ENCODE assay signal across 9 mouse cellular contexts in the genomic region with DNA sequence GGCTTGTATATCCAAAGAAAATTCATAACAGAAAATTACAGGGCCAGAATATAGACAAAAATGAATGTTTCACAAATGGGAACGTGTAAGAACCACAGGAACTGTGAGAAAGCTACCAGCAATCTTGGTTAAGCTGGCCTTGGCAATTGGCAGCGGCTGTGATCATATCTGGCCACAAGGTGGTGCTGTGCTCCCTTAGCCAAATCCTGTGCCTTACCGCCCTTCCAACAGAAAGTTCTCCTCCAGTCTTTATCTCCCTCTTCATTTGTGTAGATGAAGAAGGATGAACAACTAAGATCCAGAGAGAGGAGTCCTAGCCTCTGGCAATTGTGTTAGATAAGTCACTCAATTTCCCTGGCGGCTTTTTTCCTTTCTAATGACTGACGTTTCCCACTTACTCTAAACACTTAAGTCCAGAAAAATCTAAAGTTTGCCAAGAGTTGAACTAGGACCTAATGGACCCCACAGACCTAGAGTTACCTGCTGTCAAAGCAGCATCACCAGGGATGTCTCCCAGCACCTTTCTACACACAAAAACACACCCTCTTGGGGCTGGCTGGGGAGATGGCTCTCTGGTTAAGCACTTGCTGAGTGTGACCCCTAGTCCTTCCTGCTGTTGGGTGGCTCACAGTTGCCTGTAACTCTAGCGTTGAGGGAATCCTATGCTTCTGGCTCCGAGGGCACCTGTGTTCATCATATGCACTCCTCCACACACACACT. TPM values are rescaled to one million over a fixed set of nuclear protein-coding genes. Genes with fewer than 3 reads are reported as not detected.
DNase-seq lines count a peak whose midpoint lies in the region; ATAC-seq and TF ChIP-seq lines count a peak whose summit lies in the region.
"Had no signal": no experiment of that assay in that cellular context is flagged by ENCODE, and none has a peak within 500 bp of the region (broad histone marks: within the 10 kb centered on the region; RNA-seq: fewer than 3 reads in every experiment).

No protein-coding gene starts in this region.

- no peak for TF ChIP-seq CTCF in thymus, adult 2 months (IDR thresholded peaks at IDR 0.05; ENCODE audit: borderline replicate concordance, control insufficient read depth, extremely low read depth, insufficient read depth, low read length, poor library complexity)
- TF ChIP-seq CTCF in bone marrow, adult 2 months (IDR thresholded peaks at IDR 0.05; ENCODE audit: control insufficient read depth, insufficient read depth, low read length): peak; percentile 90

- H3ac ChIP-seq in myocyte (ENCODE audit: control insufficient read depth, insufficient read length): no peak overlapping the region

- no peaks in the 10 kb centered on the region for H3K36me3 ChIP-seq in thymus, adult 2 months (ENCODE audit: control insufficient read depth, insufficient read depth, low read length)
- H3K36me3 ChIP-seq in myocyte (ENCODE audit: control insufficient read depth, insufficient read depth): peaks cover 14% of the 10 kb centered on the region

- intact Hi-C loops in heart, postnatal 36 days (cut with DNase I): loop anchor here (1.0 kb wide), 3 partner anchors 32 to 351 kb away; a partner anchor contains a TSS
- intact Hi-C loops in left cerebral cortex, postnatal 14 days (cut with DNase I): loop anchor here (2.0 kb wide), 2 partner anchors 79 to 351 kb away; a partner anchor contains a TSS

- no peaks in the 10 kb centered on the region for H3K79me2 ChIP-seq in myocyte (ENCODE audit: control insufficient read depth, insufficient read depth)

- ATAC-seq in erythroid progenitor cell, adult 5-6 weeks (replicated peaks; ENCODE audit: low FRiP score, poor library complexity, severe bottlenecking): peak; percentile 82

- WGBS in thymus, adult 2 months: 59% methylated on average over 7 of the region's 7 CpGs
- 40% methylated on average over 7 of the region's 7 CpGs for WGBS in bone marrow, adult 2 months

- no peaks in the 10 kb centered on the region for H3K4me1 ChIP-seq in thymus, adult 2 months (replicated peaks; ENCODE audit: control insufficient read depth, insufficient read depth, low read length)
- peaks cover 1% of the 10 kb centered on the region for H3K4me1 ChIP-seq in bone marrow, adult 2 months (ENCODE audit: control insufficient read depth, insufficient read depth, low read length)

- no peak for TF ChIP-seq POLR2A in thymus, adult 2 months (IDR thresholded peaks at IDR 0.05; ENCODE audit: control insufficient read depth, extremely low read depth, insufficient read depth, low read length, poor library complexity)
- TF ChIP-seq POLR2A in bone marrow, adult 2 months (IDR thresholded peaks at IDR 0.05; ENCODE audit: borderline replicate concordance, control insufficient read depth, low read depth, low read length): no peak
- no peak for TF ChIP-seq POLR2A in myocyte (IDR thresholded peaks at IDR 0.05; ENCODE audit: insufficient read length, low read depth)

- H3K27me3 ChIP-seq in thymus, adult 2 months (ENCODE audit: control insufficient read depth, insufficient read depth, low read length): no peaks in the 10 kb centered on the region
- no peaks in the 10 kb centered on the region for H3K27me3 ChIP-seq in myocyte (ENCODE audit: control insufficient read depth, insufficient read depth, insufficient read length)
- H3K27me3 ChIP-seq: limb, embryonic 12.5 days had no signal

- DNase-seq in thymus, adult 2 months: peak; percentile 17
- no peak for DNase-seq in thymus, adult 18-20 months
- peak; percentile 72 to 75 for DNase-seq in heart, postnatal 36 days
- peak; percentile 72 to 78 for DNase-seq in left cerebral cortex, postnatal 14 days (ENCODE audit: low spot score in 2 of 2)
- peak; percentile 63 for DNase-seq in thymus, postnatal 4 days

- no peak overlapping the region for H3K27ac ChIP-seq in thymus, adult 2 months (ENCODE audit: control insufficient read depth, insufficient read depth, low read length)
- peak overlapping the region; percentile 34; the same call in 1 of the 2 replicates for H3K27ac ChIP-seq in bone marrow, adult 2 months (ENCODE audit: control insufficient read depth, insufficient read depth, low read depth, low read length, poor library complexity)
- H3K27ac ChIP-seq: limb, embryonic 12.5 days had no signal

- no peak overlapping the region for H3K4me3 ChIP-seq in thymus, adult 2 months (ENCODE audit: control insufficient read depth, insufficient read depth, low read length)
- H3K4me3 ChIP-seq in bone marrow, adult 2 months (replicated peaks; ENCODE audit: control insufficient read depth, low read depth, low read length): no peak overlapping the region
- H3K4me3 ChIP-seq in myocyte: no peak overlapping the region
- H3K4me3 ChIP-seq: limb, embryonic 12.5 days had no signal

- peak overlapping the region; percentile 65 for H3K4me2 ChIP-seq in myocyte (ENCODE audit: low read depth)
- H3K4me2 ChIP-seq: limb, embryonic 12.5 days had no signal

TF ChIP-seq in myocyte, 11 proteins besides CTCF, POLR2A, EP300 and RAD21:
- TF ChIP-seq TCF3 (IDR thresholded peaks at IDR 0.05; ENCODE audit: insufficient read length, low read depth) (no peak), SRF (IDR thresholded peaks at IDR 0.05; ENCODE audit: control insufficient read depth, insufficient read length, low read depth) (no peak), REST (IDR thresholded peaks at IDR 0.05; ENCODE audit: insufficient read depth, insufficient read length) (no peak), MAX (IDR thresholded peaks at IDR 0.05; ENCODE audit: low read depth) (no peak), CEBPB (IDR thresholded peaks at IDR 0.05; ENCODE audit: insufficient read depth, poor library complexity, severe bottlenecking) (no peak), MYOD1 (IDR thresholded peaks at IDR 0.05; ENCODE audit: control insufficient read depth in 1 of 3, insufficient read length in 2 of 3, low read depth in 2 of 3) (no peak)
TF ChIP-seq in myocyte: peak in this region for 0.

RNA-seq across cellular contexts. Expression of a gene that starts 55.6 kb away (rescaled TPM):
- polyA plus RNA-seq in thymus, adult 2 months (2012; rRNA removed): not detected in 2 replicates
- not detected in 2 replicates for polyA plus RNA-seq in bone marrow, adult 2 months (2011; ENCODE audit: insufficient read depth, insufficient read length, low replicate concordance, missing spikeins)
- not detected in 2 replicates for total RNA-seq in erythroid progenitor cell, adult 5-6 weeks (2015; ENCODE audit: low replicate concordance)
- total RNA-seq in erythroid progenitor cell, adult 5-6 weeks (2017; ENCODE audit: low replicate concordance): not detected in 2 replicates
- not detected for total RNA-seq in heart, postnatal 36 days (2021)
- total RNA-seq in left cerebral cortex, postnatal 14 days (2021): not detected
- not detected for polyA plus RNA-seq in myocyte (2012; fragmentation: generic; extraction: Trizol)
- polyA plus RNA-seq: limb, embryonic 12.5 days had no signal

Comparison
In these comparisons a context has a peak if more than half of its experiments do, and no peak if none do; other contexts are left out.
1. DNase-seq: peak in thymus, adult 2 months (single experiment), heart, postnatal 36 days (2 of 2), left cerebral cortex, postnatal 14 days (2 of 2) and thymus, postnatal 4 days (single experiment); none in thymus, adult 18-20 months (0 of 2).